Mouse (Mus musculus): Measurements from ENCODE around the gene Actn1. TPM values are rescaled to one million over a fixed set of nuclear protein-coding genes. Genes with fewer than 3 reads are reported as not detected.
"Not testable (repeated sequence)": the region's sequence is repeated elsewhere in the genome, so short reads cannot be mapped to it uniquely, and the experiment has no call there.

Gene Actn1
- polyA plus RNA-seq, 1 experiment from 2014 or later: 9.7 TPM

- Histone ChIP-seq H3K27me3 (no peaks in the 10 kb centered on the region), H3K9ac (no peak overlapping the region), H3K4me1 (replicated peaks) (peaks cover 9% of the 10 kb centered on the region; the same call in 1 of the 2 replicates), H3K36me3 (no peaks in the 10 kb centered on the region), H3K27ac (replicated peaks) (no peak overlapping the region), H3K4me2 (no peak overlapping the region), H3K9me3 (no peaks in the 10 kb centered on the region), H3K4me3 (no peak overlapping the region)
- ATAC-seq (ENCODE audit: low FRiP score, low read depth): no peak
- WGBS: 81% methylated on average over 8 of the region's 8 CpGs
These were observed 17.3 kb upstream of the Actn1 start for GRCm38 (mm10) chr12:80277428-80277827.

GRCm38 (mm10) chr12:80275187-80275820, 15.1 kb upstream of the Actn1 start:
- Histone ChIP-seq H3K4me2 (no peak overlapping the region), H3K36me3 (no peaks in the 10 kb centered on the region), H3K27ac (replicated peaks) (no peak overlapping the region), H3K9me3 (no peaks in the 10 kb centered on the region), H3K9ac (no peak overlapping the region), H3K4me3 (no peak overlapping the region), H3K4me1 (replicated peaks) (peaks cover 9% of the 10 kb centered on the region; the same call in 1 of the 2 replicates), H3K27me3 (no peaks in the 10 kb centered on the region)
- 85% methylated on average over 5 of the region's 5 CpGs for WGBS
- ATAC-seq (ENCODE audit: low FRiP score, low read depth): no peak

GRCm38 (mm10) chr12:80273020-80273686, 13.0 kb upstream of the Actn1 start:
- H3K9me3 ChIP-seq: no peaks in the 10 kb centered on the region
- H3K4me1 ChIP-seq (replicated peaks): peaks cover 9% of the 10 kb centered on the region; the same call in 1 of the 2 replicates
- no peaks in the 10 kb centered on the region for H3K36me3 ChIP-seq
- ATAC-seq (ENCODE audit: low FRiP score, low read depth): peak; percentile 91
- H3K9ac ChIP-seq: no peak overlapping the region
- no peaks in the 10 kb centered on the region for H3K27me3 ChIP-seq
- peak overlapping the region; percentile 21 for H3K4me3 ChIP-seq
- H3K4me2 ChIP-seq: peak overlapping the region; percentile 46
- WGBS: 14% methylated on average over 10 of the region's 10 CpGs
- H3K27ac ChIP-seq (replicated peaks): peak overlapping the region; percentile 63; the same call in 1 of the 2 replicates

GRCm38 (mm10) chr12:80271806-80272205, 11.6 kb upstream of the Actn1 start:
- H3K9me3 ChIP-seq: no peaks in the 10 kb centered on the region
- no peaks in the 10 kb centered on the region for H3K36me3 ChIP-seq
- no peak overlapping the region for H3K4me3 ChIP-seq
- ATAC-seq (ENCODE audit: low FRiP score, low read depth): no peak
- 48% methylated on average over 5 of the region's 5 CpGs for WGBS
- H3K4me2 ChIP-seq: no peak overlapping the region
- H3K27ac ChIP-seq (replicated peaks): no peak overlapping the region
- peaks cover 9% of the 10 kb centered on the region; the same call in 1 of the 2 replicates for H3K4me1 ChIP-seq (replicated peaks)
- H3K27me3 ChIP-seq: no peaks in the 10 kb centered on the region
- H3K9ac ChIP-seq: no peak overlapping the region

DNA sequence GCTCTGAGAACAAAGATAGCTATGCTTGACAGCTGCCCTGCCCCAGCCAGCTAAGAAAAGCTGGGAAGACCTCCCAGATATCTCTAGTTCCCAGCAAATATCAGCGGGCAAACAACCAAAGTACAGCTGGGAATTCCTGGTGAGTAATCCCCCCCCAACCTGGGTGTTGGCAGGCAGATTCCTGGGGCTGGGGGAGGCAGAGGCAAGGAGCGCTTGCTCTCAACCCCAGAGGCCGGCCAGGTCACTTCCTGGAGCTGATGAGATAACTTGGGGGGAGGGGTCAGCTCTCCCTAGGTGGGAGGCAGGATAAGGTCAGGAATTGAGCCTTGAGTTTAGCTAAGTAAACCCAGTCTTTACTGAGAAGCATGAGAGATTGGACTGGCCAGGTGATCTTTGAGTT, 10.8 kb upstream of the Actn1 start:
- Histone ChIP-seq H3K36me3 (no peaks in the 10 kb centered on the region), H3K27me3 (no peaks in the 10 kb centered on the region), H3K9me3 (no peaks in the 10 kb centered on the region), H3K9ac (no peak overlapping the region), H3K4me3 (no peak overlapping the region), H3K4me2 (no peak overlapping the region), H3K27ac (replicated peaks) (no peak overlapping the region), H3K4me1 (replicated peaks) (peaks cover 9% of the 10 kb centered on the region; the same call in 1 of the 2 replicates)
- ATAC-seq (ENCODE audit: low FRiP score, low read depth): no peak
- 24% methylated on average over 3 of the region's 3 CpGs for WGBS

DNA sequence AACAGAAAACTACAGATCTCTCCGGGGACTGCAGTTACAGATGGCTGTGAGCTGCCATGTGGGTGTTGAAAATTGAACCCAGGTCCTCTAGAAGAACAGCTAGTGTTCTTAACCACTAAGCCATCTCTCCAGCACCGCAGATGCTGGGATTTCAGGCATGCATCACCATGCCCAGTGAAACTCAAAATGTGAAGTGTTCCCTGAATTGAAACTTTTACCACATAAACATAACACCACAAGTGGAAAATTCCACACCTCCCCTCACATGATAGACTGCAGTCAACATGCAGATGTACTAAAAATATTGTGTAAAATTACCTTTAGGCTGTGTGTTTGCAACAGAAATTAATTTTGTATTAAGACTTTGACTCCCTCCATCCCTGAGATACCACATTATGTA, 9.1 kb upstream of the Actn1 start:
- Histone ChIP-seq H3K9me3 (no peaks in the 10 kb centered on the region), H3K9ac (no peak overlapping the region), H3K36me3 (no peaks in the 10 kb centered on the region), H3K27ac (replicated peaks) (no peak overlapping the region), H3K27me3 (no peaks in the 10 kb centered on the region), H3K4me3 (no peak overlapping the region), H3K4me1 (replicated peaks) (peaks cover 9% of the 10 kb centered on the region; the same call in 1 of the 2 replicates), H3K4me2 (no peak overlapping the region)
- 97% methylated on average over 2 of the region's 2 CpGs for WGBS
- ATAC-seq (ENCODE audit: low FRiP score, low read depth): no peak

DNA sequence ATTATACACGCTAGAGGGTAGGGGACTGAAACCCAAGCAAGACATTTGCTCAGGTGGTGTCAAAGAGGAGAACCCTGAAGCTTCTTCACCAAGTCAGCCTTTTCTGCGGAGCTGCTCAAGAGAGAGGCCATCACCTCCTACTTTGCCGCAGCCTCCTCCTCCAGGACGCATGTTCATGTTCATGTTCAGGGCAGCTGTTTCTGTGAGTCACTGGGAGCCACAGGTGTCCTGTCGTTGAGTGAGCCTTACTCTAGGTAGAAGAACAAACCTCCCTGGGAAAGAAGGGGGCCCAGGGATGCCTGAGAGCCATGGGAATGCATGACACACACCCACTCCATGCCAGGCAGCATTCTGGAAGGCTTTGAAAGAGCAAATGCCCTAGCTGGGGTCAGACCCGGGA, 7.8 kb upstream of the Actn1 start:
- ATAC-seq (ENCODE audit: low FRiP score, low read depth): no peak
- no peak overlapping the region for H3K4me2 ChIP-seq
- no peaks in the 10 kb centered on the region for H3K9me3 ChIP-seq
- WGBS: 84% methylated on average over 6 of the region's 6 CpGs
- H3K9ac ChIP-seq: no peak overlapping the region
- no peaks in the 10 kb centered on the region for H3K27me3 ChIP-seq
- H3K27ac ChIP-seq (replicated peaks): no peak overlapping the region
- peaks cover 2% of the 10 kb centered on the region; the same call in 1 of the 2 replicates for H3K4me1 ChIP-seq (replicated peaks)
- no peak overlapping the region for H3K4me3 ChIP-seq
- no peaks in the 10 kb centered on the region for H3K36me3 ChIP-seq

GRCm38 (mm10) chr12:80264388-80264787, 4.2 kb upstream of the Actn1 start:
- not testable (repeated sequence) for H3K27ac ChIP-seq (replicated peaks); H3K4me1 ChIP-seq (replicated peaks); H3K36me3 ChIP-seq; H3K27me3 ChIP-seq; H3K9ac ChIP-seq; H3K9me3 ChIP-seq; H3K4me2 ChIP-seq; ATAC-seq (ENCODE audit: low FRiP score, low read depth); H3K4me3 ChIP-seq
- 89% methylated on average over 7 of the region's 7 CpGs for WGBS

DNA sequence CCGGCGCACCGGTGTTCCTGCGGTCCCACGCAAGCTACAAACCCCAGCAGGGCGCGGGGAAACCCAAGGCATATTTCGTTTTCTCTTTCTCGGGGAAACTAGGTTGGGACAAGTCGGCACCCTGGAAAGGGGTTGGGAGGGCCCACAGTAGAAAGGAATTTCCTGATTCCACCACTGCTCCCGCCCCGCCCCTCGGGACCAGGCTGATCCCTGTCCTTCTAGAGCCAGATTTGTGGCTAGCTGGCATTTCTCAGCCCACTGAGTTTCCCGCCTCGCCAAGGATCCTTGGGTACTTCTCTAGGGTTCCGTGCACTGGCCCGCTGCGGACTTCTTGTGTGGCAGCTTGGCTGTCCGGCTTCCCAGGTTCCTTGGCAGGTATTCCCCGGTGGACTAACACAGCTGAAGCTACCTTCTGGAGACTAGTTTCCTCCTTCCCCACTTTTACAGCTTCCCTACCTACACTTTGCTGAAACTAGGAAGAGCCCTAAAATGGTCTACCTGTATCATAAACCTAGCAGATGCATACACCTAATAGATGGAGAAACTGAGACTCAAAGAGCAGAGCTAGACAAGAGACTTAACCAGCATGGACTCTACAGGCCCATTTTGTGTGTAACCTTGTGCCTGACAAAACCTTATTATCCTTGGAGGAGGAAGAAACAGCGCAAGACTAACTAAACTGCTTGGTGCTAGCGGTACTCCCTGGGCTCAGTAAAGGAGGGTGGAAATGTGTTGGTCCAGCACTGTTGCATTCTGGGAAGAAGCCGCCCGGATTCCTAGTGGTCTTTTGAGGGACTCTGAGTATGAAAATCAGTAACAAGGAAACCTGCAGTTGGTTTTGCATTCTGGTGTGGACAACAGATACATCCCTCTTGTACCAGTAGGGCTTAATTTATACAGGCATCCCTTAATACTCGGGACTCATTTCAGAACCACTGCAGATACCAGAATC, 849 bp upstream of the Actn1 start:
- Histone ChIP-seq H3K4me3 (peak overlapping the region; percentile 74), H3K4me1 (replicated peaks) (peaks cover 26% of the 10 kb centered on the region), H3K27ac (replicated peaks) (peak overlapping the region; percentile 87; the same call in 1 of the 2 replicates), H3K27me3 (no peaks in the 10 kb centered on the region), H3K9me3 (no peaks in the 10 kb centered on the region), H3K36me3 (no peaks in the 10 kb centered on the region), H3K4me2 (peak overlapping the region; percentile 71), H3K9ac (peak overlapping the region; percentile 85)
- ATAC-seq (ENCODE audit: low FRiP score, low read depth): no peak
- 15% methylated on average over 25 of the region's 25 CpGs for WGBS

- ATAC-seq (ENCODE audit: low FRiP score, low read depth): peak; percentile 68
- Histone ChIP-seq H3K4me3 (peak overlapping the region; percentile 74), H3K27ac (replicated peaks) (peak overlapping the region; percentile 87), H3K27me3 (no peaks in the 10 kb centered on the region), H3K4me2 (peak overlapping the region; percentile 71), H3K4me1 (replicated peaks) (peaks cover 26% of the 10 kb centered on the region), H3K9me3 (no peaks in the 10 kb centered on the region), H3K36me3 (no peaks in the 10 kb centered on the region), H3K9ac (peak overlapping the region; percentile 85)
- under 1% methylated on average over 62 of the region's 64 CpGs for WGBS
These were observed 735 bp downstream of the Actn1 start for GRCm38 (mm10) chr12:80259216-80260055.

GRCm38 (mm10) chr12:80258520-80259215, 1.5 kb downstream of the Actn1 start:
- peak overlapping the region; percentile 85 for H3K9ac ChIP-seq
- H3K36me3 ChIP-seq: no peaks in the 10 kb centered on the region
- under 1% methylated on average over 22 of the region's 22 CpGs for WGBS
- H3K4me2 ChIP-seq: peak overlapping the region; percentile 71
- ATAC-seq (ENCODE audit: low FRiP score, low read depth): 0 out of 2 replicates have a peak, but pooled peaks have one; percentile 0
- H3K27me3 ChIP-seq: no peaks in the 10 kb centered on the region
- peak overlapping the region; percentile 87 for H3K27ac ChIP-seq (replicated peaks)
- no peaks in the 10 kb centered on the region for H3K9me3 ChIP-seq
- peak overlapping the region; percentile 74 for H3K4me3 ChIP-seq
- H3K4me1 ChIP-seq (replicated peaks): peaks cover 26% of the 10 kb centered on the region

Data from hindbrain, embryonic 15.5 days (tissue).